9 mouse cellular contexts compared by ENCODE assay signal in the genomic region with DNA sequence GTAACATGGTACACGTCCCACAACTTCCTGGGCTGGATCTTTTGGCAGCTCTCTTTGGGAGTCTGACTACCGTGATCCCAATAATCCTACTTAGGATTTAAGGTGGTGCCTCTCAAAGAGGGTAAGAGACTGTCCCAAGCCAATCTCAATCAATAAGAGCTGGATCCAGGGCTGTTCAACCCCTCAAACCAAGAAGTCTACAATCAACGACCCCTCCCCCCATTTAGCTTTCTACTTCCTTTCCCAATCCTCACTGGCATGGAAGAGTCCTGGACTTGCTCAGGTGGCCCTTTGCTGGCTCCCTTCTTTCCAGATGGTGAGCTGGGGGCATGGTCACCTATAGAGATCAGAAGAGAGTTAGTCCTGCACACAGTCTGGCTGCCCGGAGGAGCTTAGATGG. TPM values are rescaled to one million over a fixed set of nuclear protein-coding genes. Genes with fewer than 3 reads are reported as not detected.
DNase-seq lines count a peak whose midpoint lies in the region; ATAC-seq lines count a peak whose summit lies in the region.
"Had no signal": no experiment of that assay in that cellular context is flagged by ENCODE, and none has a peak within 500 bp of the region (broad histone marks: within the 10 kb centered on the region; RNA-seq: fewer than 3 reads in every experiment).

No protein-coding gene starts in this region.

- no peak overlapping the region for H3K4me3 ChIP-seq in forebrain, embryonic 12.5 days (replicated peaks)
- no peak overlapping the region for H3K4me3 ChIP-seq in forebrain, embryonic 16.5 days (replicated peaks; ENCODE audit: low read length)
- H3K4me3 ChIP-seq in lung, embryonic 15.5 days: peak overlapping the region; percentile 59; the same call in 1 of the 2 replicates
- H3K4me3 ChIP-seq in intestine, embryonic 15.5 days (replicated peaks): no peak overlapping the region
- H3K4me3 ChIP-seq in midbrain, embryonic 16.5 days (ENCODE audit: low read depth, low read length): no peak overlapping the region

- peaks cover 32% of the 10 kb centered on the region for H3K4me1 ChIP-seq in forebrain, embryonic 12.5 days
- H3K4me1 ChIP-seq in forebrain, embryonic 16.5 days (replicated peaks; ENCODE audit: control insufficient read depth, insufficient read depth, low read length): peaks cover 22% of the 10 kb centered on the region
- peaks cover 52% of the 10 kb centered on the region for H3K4me1 ChIP-seq in lung, embryonic 15.5 days
- peaks cover 18% of the 10 kb centered on the region for H3K4me1 ChIP-seq in intestine, embryonic 15.5 days (replicated peaks)
- H3K4me1 ChIP-seq in midbrain, embryonic 16.5 days (ENCODE audit: control insufficient read depth, insufficient read depth, low read length): peaks cover 25% of the 10 kb centered on the region

- peaks cover 44% of the 10 kb centered on the region for H3K36me3 ChIP-seq in forebrain, embryonic 12.5 days (replicated peaks)
- H3K36me3 ChIP-seq in forebrain, embryonic 16.5 days (ENCODE audit: control insufficient read depth, insufficient read depth): peaks cover 3% of the 10 kb centered on the region; the same call in 1 of the 2 replicates
- peaks cover 28% of the 10 kb centered on the region for H3K36me3 ChIP-seq in lung, embryonic 15.5 days
- H3K36me3 ChIP-seq in intestine, embryonic 15.5 days: peaks cover 11% of the 10 kb centered on the region
- H3K36me3 ChIP-seq in midbrain, embryonic 16.5 days (ENCODE audit: control insufficient read depth, insufficient read depth, low read length): peaks cover 20% of the 10 kb centered on the region

- H3K4me2 ChIP-seq in forebrain, embryonic 12.5 days: peak overlapping the region; percentile 79; the same call in 1 of the 2 replicates
- H3K4me2 ChIP-seq in forebrain, embryonic 16.5 days (ENCODE audit: low read length): no peak overlapping the region
- H3K4me2 ChIP-seq in lung, embryonic 15.5 days: peak overlapping the region; percentile 88
- peak overlapping the region; percentile 87 for H3K4me2 ChIP-seq in intestine, embryonic 15.5 days (replicated peaks)
- 0 out of 2 replicates have a peak overlapping the region, but pooled peaks have one; percentile 5 for H3K4me2 ChIP-seq in midbrain, embryonic 16.5 days (ENCODE audit: low read length)

- WGBS in forebrain, embryonic 12.5 days: 92% methylated on average over 4 of the region's 4 CpGs
- WGBS in forebrain, embryonic 16.5 days: 90% methylated on average over 4 of the region's 4 CpGs
- 73% methylated on average over 4 of the region's 4 CpGs for WGBS in lung, embryonic 15.5 days
- WGBS in intestine, embryonic 15.5 days: 84% methylated on average over 4 of the region's 4 CpGs
- 92% methylated on average over 4 of the region's 4 CpGs for WGBS in midbrain, embryonic 16.5 days

- 0 out of 2 replicates have a peak overlapping the region, but pooled peaks have one; percentile 53 for H3K9ac ChIP-seq in forebrain, embryonic 12.5 days
- no peak overlapping the region for H3K9ac ChIP-seq in forebrain, embryonic 16.5 days (replicated peaks; ENCODE audit: low read depth, low read length)
- H3K9ac ChIP-seq in lung, embryonic 15.5 days: no peak overlapping the region
- H3K9ac ChIP-seq in intestine, embryonic 15.5 days: 0 out of 2 replicates have a peak overlapping the region, but pooled peaks have one; percentile 58
- no peak overlapping the region for H3K9ac ChIP-seq in midbrain, embryonic 16.5 days (ENCODE audit: low read depth, low read length)

- no peak for ATAC-seq in forebrain, embryonic 12.5 days (ENCODE audit: low FRiP score)
- ATAC-seq in forebrain, embryonic 16.5 days: no peak
- ATAC-seq in lung, embryonic 15.5 days (ENCODE audit: borderline replicate concordance, extremely low read depth, low FRiP score, low TSS enrichment): no peak
- ATAC-seq in intestine, embryonic 15.5 days: no peak
- no peak for ATAC-seq in midbrain, embryonic 16.5 days
- ATAC-seq: CD4-positive, CD25-positive, alpha-beta regulatory T cell, adult 4 months had no signal

- no peak for DNase-seq in lung, adult 18-20 months
- no peak for DNase-seq in embryo, embryonic 11 days
- no peak for DNase-seq in retina, postnatal 1 day

- H3K27me3 ChIP-seq in forebrain, embryonic 12.5 days: no peaks in the 10 kb centered on the region
- no peaks in the 10 kb centered on the region for H3K27me3 ChIP-seq in forebrain, embryonic 16.5 days (replicated peaks; ENCODE audit: control insufficient read depth, insufficient read depth, low read length)
- H3K27me3 ChIP-seq in lung, embryonic 15.5 days: no peaks in the 10 kb centered on the region
- H3K27me3 ChIP-seq in intestine, embryonic 15.5 days (replicated peaks): no peaks in the 10 kb centered on the region
- no peaks in the 10 kb centered on the region for H3K27me3 ChIP-seq in midbrain, embryonic 16.5 days (ENCODE audit: control insufficient read depth, insufficient read depth, low read depth, low read length)

- no peak overlapping the region for H3K27ac ChIP-seq in forebrain, embryonic 12.5 days
- no peak overlapping the region for H3K27ac ChIP-seq in forebrain, embryonic 16.5 days (ENCODE audit: low read length)
- peak overlapping the region; percentile 98 for H3K27ac ChIP-seq in lung, embryonic 15.5 days
- no peak overlapping the region for H3K27ac ChIP-seq in intestine, embryonic 15.5 days
- no peak overlapping the region for H3K27ac ChIP-seq in midbrain, embryonic 16.5 days (ENCODE audit: low read length)

- H3K9me3 ChIP-seq in forebrain, embryonic 12.5 days: no peaks in the 10 kb centered on the region
- H3K9me3 ChIP-seq in forebrain, embryonic 16.5 days (ENCODE audit: control insufficient read depth, low read length): no peaks in the 10 kb centered on the region
- H3K9me3 ChIP-seq in lung, embryonic 15.5 days: no peaks in the 10 kb centered on the region
- no peaks in the 10 kb centered on the region for H3K9me3 ChIP-seq in intestine, embryonic 15.5 days
- H3K9me3 ChIP-seq in midbrain, embryonic 16.5 days (replicated peaks; ENCODE audit: control insufficient read depth, low read length, poor library complexity, severe bottlenecking): no peaks in the 10 kb centered on the region

RNA-seq across cellular contexts. Expression of a gene that starts 1.4 kb away (rescaled TPM):
- polyA plus RNA-seq in forebrain, embryonic 12.5 days (2016; fragmentation: Nextera tagmentation; extraction: Ambion mirVana): 40.6 and 42.7 TPM in 2 replicates
- 56.0 and 60.5 TPM in 2 replicates for polyA plus RNA-seq in forebrain, embryonic 16.5 days (2015; fragmentation: Nextera tagmentation; extraction: Ambion mirVana)
- 40.2 and 43.9 TPM in 2 replicates for polyA plus RNA-seq in lung, embryonic 15.5 days (2015; fragmentation: Nextera tagmentation; extraction: Ambion mirVana)
- 29.5 and 29.8 TPM in 2 replicates for polyA plus RNA-seq in intestine, embryonic 15.5 days (2015; fragmentation: Nextera tagmentation; extraction: Ambion mirVana)
- polyA plus RNA-seq in midbrain, embryonic 16.5 days (2015; fragmentation: Nextera tagmentation; extraction: Ambion mirVana): 51.1 and 53.6 TPM in 2 replicates

RNA-seq across cellular contexts. Expression of a gene that starts 3.5 kb away (rescaled TPM):
- 3,168 and 3,195 TPM in 2 replicates for polyA plus RNA-seq in forebrain, embryonic 12.5 days (2016; fragmentation: Nextera tagmentation; extraction: Ambion mirVana)
- polyA plus RNA-seq in forebrain, embryonic 16.5 days (2015; fragmentation: Nextera tagmentation; extraction: Ambion mirVana): 3,630 and 3,701 TPM in 2 replicates
- polyA plus RNA-seq in lung, embryonic 15.5 days (2015; fragmentation: Nextera tagmentation; extraction: Ambion mirVana): 2,855 and 2,978 TPM in 2 replicates
- 2,332 and 2,514 TPM in 2 replicates for polyA plus RNA-seq in intestine, embryonic 15.5 days (2015; fragmentation: Nextera tagmentation; extraction: Ambion mirVana)
- 3,571 and 3,575 TPM in 2 replicates for polyA plus RNA-seq in midbrain, embryonic 16.5 days (2015; fragmentation: Nextera tagmentation; extraction: Ambion mirVana)

RNA-seq across cellular contexts. Expression of a gene that starts 13.0 kb away (rescaled TPM):
- 40.2 and 41.9 TPM in 2 replicates for polyA plus RNA-seq in forebrain, embryonic 12.5 days (2016; fragmentation: Nextera tagmentation; extraction: Ambion mirVana)
- 30.2 and 39.1 TPM in 2 replicates for polyA plus RNA-seq in forebrain, embryonic 16.5 days (2015; fragmentation: Nextera tagmentation; extraction: Ambion mirVana)
- 198 and 208 TPM in 2 replicates for polyA plus RNA-seq in lung, embryonic 15.5 days (2015; fragmentation: Nextera tagmentation; extraction: Ambion mirVana)
- polyA plus RNA-seq in intestine, embryonic 15.5 days (2015; fragmentation: Nextera tagmentation; extraction: Ambion mirVana): 118 TPM in 2 replicates
- polyA plus RNA-seq in midbrain, embryonic 16.5 days (2015; fragmentation: Nextera tagmentation; extraction: Ambion mirVana): 34.1 and 35.3 TPM in 2 replicates

RNA-seq across cellular contexts. Expression of a gene that starts 16.8 kb away (rescaled TPM):
- 0.26 TPM in 1 of 2 replicates, not detected in the other for polyA plus RNA-seq in forebrain, embryonic 12.5 days (2016; fragmentation: Nextera tagmentation; extraction: Ambion mirVana)
- 0.32 and 0.70 TPM in 2 replicates for polyA plus RNA-seq in forebrain, embryonic 16.5 days (2015; fragmentation: Nextera tagmentation; extraction: Ambion mirVana)
- polyA plus RNA-seq in lung, embryonic 15.5 days (2015; fragmentation: Nextera tagmentation; extraction: Ambion mirVana): 0.20 TPM in 1 of 2 replicates, not detected in the other
- polyA plus RNA-seq in intestine, embryonic 15.5 days (2015; fragmentation: Nextera tagmentation; extraction: Ambion mirVana): not detected in 2 replicates
- not detected in 2 replicates for polyA plus RNA-seq in midbrain, embryonic 16.5 days (2015; fragmentation: Nextera tagmentation; extraction: Ambion mirVana)
- polyA plus RNA-seq: CD4-positive, CD25-positive, alpha-beta regulatory T cell, adult 4 months had no signal

RNA-seq across cellular contexts. Expression of a gene that starts 18.5 kb away (rescaled TPM):
- 3.1 and 3.7 TPM in 2 replicates for polyA plus RNA-seq in forebrain, embryonic 12.5 days (2016; fragmentation: Nextera tagmentation; extraction: Ambion mirVana)
- polyA plus RNA-seq in forebrain, embryonic 16.5 days (2015; fragmentation: Nextera tagmentation; extraction: Ambion mirVana): 5.7 and 6.3 TPM in 2 replicates
- 1.9 and 3.3 TPM in 2 replicates for polyA plus RNA-seq in lung, embryonic 15.5 days (2015; fragmentation: Nextera tagmentation; extraction: Ambion mirVana)
- 2.1 and 2.9 TPM in 2 replicates for polyA plus RNA-seq in intestine, embryonic 15.5 days (2015; fragmentation: Nextera tagmentation; extraction: Ambion mirVana)
- 5.0 and 5.2 TPM in 2 replicates for polyA plus RNA-seq in midbrain, embryonic 16.5 days (2015; fragmentation: Nextera tagmentation; extraction: Ambion mirVana)

Comparison
In these comparisons a context has a peak if more than half of its experiments do, and no peak if none do; other contexts are left out.
1. H3K9ac ChIP-seq: peak in forebrain, embryonic 12.5 days (single experiment) and intestine, embryonic 15.5 days (single experiment); none in forebrain, embryonic 16.5 days (single experiment), lung, embryonic 15.5 days (single experiment) and midbrain, embryonic 16.5 days (single experiment).